Mouse (Mus musculus) hindbrain, embryonic 16.5 days (tissue): Measurements from ENCODE around the gene Snapc4. TPM values are rescaled to one million over a fixed set of nuclear protein-coding genes. Genes with fewer than 3 reads are reported as not detected.
A peak's percentile ranks its signal among the peaks of the same experiment; 100 is the strongest.

Experiments used
- ATAC-seq: fragments of 200-750 bp; cut with Nextera tagmentation; 2 replicates; pipeline ENCODE4 v1.8.0; 2017; ENCODE audit warnings: moderate TSS enrichment, moderate library complexity
- H3K27ac ChIP-seq: fragments of 300-500 bp; sonication (generic); 2 replicates; pipeline ENCODE4 v1.5.1; 2014; ENCODE audit warnings: low read depth, mild to moderate bottlenecking, control low read depth, low read length, moderate library complexity
- H3K27me3 ChIP-seq: fragments of 300-500 bp; sonication (generic); replicated peaks from 2 replicates; pipeline ENCODE4 v1.6.1; 2014; ENCODE audit warnings: low read length; ENCODE audit not compliant: control insufficient read depth, insufficient read depth
- H3K36me3 ChIP-seq: fragments of 300-500 bp; sonication (generic); 2 replicates; pipeline ENCODE4 v1.6.1; 2014; ENCODE audit warnings: mild to moderate bottlenecking, low read length, moderate library complexity, mixed read lengths; ENCODE audit not compliant: control insufficient read depth, insufficient read depth
- H3K4me1 ChIP-seq: fragments of 300-500 bp; sonication (generic); 2 replicates; pipeline ENCODE4 v1.6.1; 2014; ENCODE audit warnings: low read depth, low read length; ENCODE audit not compliant: control insufficient read depth, insufficient read depth
- H3K4me2 ChIP-seq: fragments of 300-500 bp; sonication (generic); 2 replicates; pipeline ENCODE4 v1.6.1; 2014; ENCODE audit warnings: mild to moderate bottlenecking, low read length, control low read depth, moderate library complexity
- H3K4me3 ChIP-seq: fragments of 300-500 bp; sonication (generic); 2 replicates; pipeline ENCODE4 v1.5.1; 2014; ENCODE audit warnings: mild to moderate bottlenecking, low read length, control low read depth, moderate library complexity
- H3K9ac ChIP-seq: fragments of 300-500 bp; sonication (generic); 2 replicates; pipeline ENCODE4 v1.6.1; 2014; ENCODE audit warnings: low read depth, mild to moderate bottlenecking, control low read depth, low read length, moderate library complexity
- H3K9me3 ChIP-seq: fragments of 300-500 bp; sonication (generic); 2 replicates; pipeline ENCODE4 v1.6.1; 2014; ENCODE audit warnings: mild to moderate bottlenecking, low read length, moderate library complexity; ENCODE audit not compliant: control insufficient read depth
- WGBS: fragments of 180-500 bp; shearing (Covaris S2); extraction: QIAGEN DNeasy Blood & Tissue Kit; methylation state at CpG from one replicate; pipeline ENCODE4 v1.1.7; 2014; 5-methylcytosine and 5-hydroxymethylcytosine counted together
- polyA plus RNA-seq: library from polyadenylated mRNA; unstranded; fragments of >200 nt; fragmentation: Nextera tagmentation; extraction: Ambion mirVana; gene quantifications from 2 replicates; pipeline ENCODE4 v1.2.1, GENCODE M21; 2015

The Snapc4 gene
- polyA plus RNA-seq, 1 experiment from 2014 or later, result 29.1 TPM

DNA sequence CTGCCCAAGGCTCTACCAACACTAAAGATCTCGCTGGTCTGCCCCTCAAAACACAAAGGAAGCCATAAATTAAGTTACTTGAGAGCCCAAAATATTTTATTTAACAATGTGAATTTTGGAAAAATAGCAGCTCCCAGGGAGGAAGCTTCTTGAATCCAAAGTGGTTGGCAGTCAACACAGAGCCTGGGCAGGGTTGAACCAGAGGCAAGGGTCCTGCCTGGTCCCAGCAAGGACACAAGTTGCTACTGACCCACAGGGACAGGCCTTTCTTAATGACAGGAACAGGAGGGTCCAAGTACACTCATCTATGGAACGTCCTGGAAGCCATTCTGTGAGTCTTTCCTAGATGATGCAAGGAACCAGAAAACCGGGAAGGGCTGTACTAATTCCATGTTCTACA is 28.9 kb upstream of the Snapc4 start:
- no peaks in the 10 kb centered on the region for H3K9me3 ChIP-seq
- peak overlapping the region; percentile 98 for H3K4me2 ChIP-seq
- H3K4me3 ChIP-seq, result peak overlapping the region; percentile 92
- WGBS, result 62% methylated on average over 3 of the region's 3 CpGs
- H3K27ac ChIP-seq, result no peak overlapping the region
- peak overlapping the region; percentile 97; the same call in 1 of the 2 replicates for H3K9ac ChIP-seq
- peaks cover 44% of the 10 kb centered on the region for H3K4me1 ChIP-seq
- ATAC-seq, result peak; percentile 22; the same call in 1 of the 2 replicates
- H3K27me3 ChIP-seq, result no peaks in the 10 kb centered on the region
- peaks cover 25% of the 10 kb centered on the region for H3K36me3 ChIP-seq

DNA sequence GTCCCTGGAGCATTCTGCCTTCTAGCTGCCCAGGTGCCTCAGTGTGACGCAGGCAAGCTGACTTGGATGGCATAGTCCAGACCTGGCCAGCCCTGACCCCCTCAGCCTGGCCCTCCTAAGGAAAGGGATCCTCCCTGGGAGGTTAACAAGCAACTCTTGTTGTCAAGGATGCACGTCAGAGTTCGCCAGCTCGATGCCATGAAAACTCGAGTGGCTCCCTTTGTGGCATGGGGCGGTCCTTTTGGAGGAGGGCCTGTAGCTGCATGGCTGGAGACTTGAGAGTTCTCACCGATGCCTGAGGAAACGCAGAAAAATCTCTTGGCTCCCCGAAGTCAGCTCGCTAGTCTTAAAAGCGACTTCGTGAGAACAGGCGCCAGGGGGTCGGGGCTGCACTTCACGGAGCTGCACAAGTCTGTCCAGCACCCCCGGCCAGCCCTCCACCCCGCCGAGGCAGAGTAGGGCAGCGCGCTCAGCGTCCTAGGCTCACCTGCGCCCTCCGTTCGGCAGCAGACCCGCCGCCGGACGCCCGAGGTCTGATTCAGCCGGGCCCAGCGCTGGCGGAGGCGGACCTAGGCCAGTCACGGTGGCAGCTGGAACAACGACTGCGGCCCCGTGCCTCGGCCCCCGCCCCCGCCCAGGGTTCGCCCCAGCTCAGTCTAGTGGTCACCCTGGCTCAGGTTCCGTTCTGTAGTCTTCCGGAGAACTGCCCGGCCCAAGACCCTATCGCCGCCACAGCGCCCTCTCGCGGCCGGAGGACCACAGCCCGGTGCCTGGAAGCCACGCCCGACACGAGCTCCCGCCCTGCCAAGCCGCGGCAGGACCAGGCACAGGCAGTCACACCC is 28.3 kb upstream of the Snapc4 start, which contains the start of gene Inpp5e:
Inpp5e (minus strand) TSS at position 689 of the 842 bp plus-strand sequence.
- peak within 1 kb of the TSS; percentile 92 for H3K4me3 ChIP-seq
- H3K4me1 ChIP-seq, result peaks cover 44% of the 10 kb centered on the region
- peak within 1 kb of the TSS; percentile 84 for H3K27ac ChIP-seq
- H3K36me3 ChIP-seq, result peaks cover 21% of the 10 kb centered on the region
- 1% methylated on average over 45 of the region's 57 CpGs for WGBS
- H3K9me3 ChIP-seq, result no peaks in the 10 kb centered on the region
- H3K4me2 ChIP-seq, result peak within 1 kb of the TSS; percentile 98
- no peaks in the 10 kb centered on the region for H3K27me3 ChIP-seq
- peak; percentile 95 for ATAC-seq
- H3K9ac ChIP-seq, result peak within 1 kb of the TSS; percentile 97

DNA sequence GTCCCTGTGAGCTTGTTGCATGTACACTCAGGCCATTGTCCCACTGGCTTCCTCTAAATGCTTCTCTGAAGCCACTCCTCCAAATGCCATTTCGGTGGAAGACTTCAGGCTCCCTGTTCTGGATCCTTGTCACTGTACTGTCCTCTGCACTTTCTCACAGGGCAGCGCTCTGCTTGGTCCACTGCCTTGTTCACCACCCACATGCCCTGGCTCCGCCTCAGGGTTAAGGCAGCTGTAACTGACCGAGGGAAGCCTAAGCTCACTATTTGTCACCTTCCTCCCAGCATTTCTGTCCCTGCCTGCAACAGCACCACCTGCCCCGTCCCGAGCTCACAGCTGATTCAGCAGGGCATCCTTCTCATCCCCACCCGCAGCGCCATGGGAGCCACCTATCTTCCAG is 22.9 kb upstream of the Snapc4 start:
- H3K4me1 ChIP-seq, result peaks cover 38% of the 10 kb centered on the region
- WGBS, result 81% methylated on average over 8 of the region's 8 CpGs

DNA sequence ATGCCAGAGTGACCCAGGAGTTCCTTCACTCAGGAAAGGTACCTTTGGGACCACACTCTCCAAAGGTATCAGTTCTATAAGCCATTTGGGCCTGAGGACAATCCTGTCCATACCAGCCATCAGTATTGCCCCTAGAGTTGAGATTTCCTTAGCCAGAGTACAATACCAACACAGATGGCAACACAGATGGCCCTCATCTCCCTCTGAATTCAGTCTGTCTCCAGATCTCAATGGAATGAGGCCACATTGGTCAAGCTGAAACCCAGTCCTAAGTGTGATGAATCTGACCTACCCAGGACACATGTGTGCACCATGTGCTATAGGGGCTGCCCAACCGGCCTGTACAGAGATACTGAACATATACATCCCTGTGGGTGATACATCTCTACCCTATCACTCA is 21.8 kb upstream of the Snapc4 start:
- Histone ChIP-seq H3K4me3 (no peak overlapping the region), H3K27ac (no peak overlapping the region), H3K27me3 (no peaks in the 10 kb centered on the region), H3K9ac (no peak overlapping the region), H3K9me3 (no peaks in the 10 kb centered on the region), H3K4me2 (no peak overlapping the region), H3K4me1 (peaks cover 27% of the 10 kb centered on the region), H3K36me3 (peaks cover 34% of the 10 kb centered on the region)
- 86% methylated on average over 1 of the region's 1 CpGs for WGBS
- ATAC-seq, result no peak

More for the DNA sequence above, 22.9 kb upstream of the Snapc4 start:
- no peaks in the 10 kb centered on the region for H3K9me3 ChIP-seq
- H3K4me2 ChIP-seq, result no peak overlapping the region
- no peaks in the 10 kb centered on the region for H3K27me3 ChIP-seq
- H3K9ac ChIP-seq, result no peak overlapping the region
- H3K36me3 ChIP-seq, result peaks cover 27% of the 10 kb centered on the region
- H3K4me3 ChIP-seq, result no peak overlapping the region
- no peak overlapping the region for H3K27ac ChIP-seq
- ATAC-seq, result no peak

DNA sequence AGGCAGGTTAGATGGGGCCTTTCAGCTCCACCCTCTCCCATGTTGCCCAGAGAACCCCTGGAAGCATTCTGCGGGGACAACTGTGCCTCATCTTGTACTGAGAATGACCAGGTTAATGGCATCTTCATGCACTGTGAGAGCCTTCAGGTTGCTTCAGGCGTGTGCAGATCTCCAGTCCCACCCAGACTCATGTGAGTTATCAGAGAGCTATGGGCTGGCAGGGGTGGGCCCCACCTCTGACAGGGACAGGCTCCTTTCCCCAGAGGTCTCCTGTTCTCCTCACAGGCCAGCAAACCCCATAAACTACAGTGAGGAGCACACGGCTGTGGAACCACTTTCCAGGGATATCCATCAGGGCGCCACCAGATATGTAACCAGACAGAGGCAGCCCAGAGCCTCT is 20.6 kb upstream of the Snapc4 start:
- no peak overlapping the region for H3K9ac ChIP-seq
- 91% methylated on average over 4 of the region's 4 CpGs for WGBS

DNA sequence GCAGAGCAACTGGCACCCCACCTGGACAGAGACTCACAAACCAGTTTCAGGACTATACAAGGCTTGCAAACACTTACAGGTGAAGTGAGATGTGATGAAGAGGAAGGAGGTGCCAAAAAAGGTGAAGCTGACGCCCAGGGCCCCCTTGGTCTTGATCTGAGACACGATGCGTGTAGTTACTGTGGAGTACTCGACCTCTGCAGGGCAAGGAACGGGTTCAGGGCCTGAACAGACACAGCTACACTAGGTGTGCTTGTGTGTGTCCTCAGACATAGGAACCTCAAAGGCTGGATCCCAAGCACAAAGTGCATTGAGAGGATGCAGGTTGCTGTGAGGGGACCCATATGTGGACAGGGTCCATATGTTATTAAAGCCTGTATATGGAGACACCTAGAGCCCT is 19.8 kb upstream of the Snapc4 start:
- H3K27me3 ChIP-seq, result no peaks in the 10 kb centered on the region
- 90% methylated on average over 5 of the region's 5 CpGs for WGBS
- peaks cover 8% of the 10 kb centered on the region for H3K4me1 ChIP-seq
- no peak overlapping the region for H3K4me3 ChIP-seq
- no peak for ATAC-seq
- no peak overlapping the region for H3K27ac ChIP-seq
- no peaks in the 10 kb centered on the region for H3K9me3 ChIP-seq
- peaks cover 48% of the 10 kb centered on the region for H3K36me3 ChIP-seq
- no peak overlapping the region for H3K4me2 ChIP-seq
- no peak overlapping the region for H3K9ac ChIP-seq

More for the DNA sequence above, 20.6 kb upstream of the Snapc4 start:
- Histone ChIP-seq H3K4me3 (no peak overlapping the region), H3K27me3 (no peaks in the 10 kb centered on the region), H3K36me3 (peaks cover 41% of the 10 kb centered on the region), H3K9me3 (no peaks in the 10 kb centered on the region), H3K4me1 (peaks cover 15% of the 10 kb centered on the region), H3K4me2 (no peak overlapping the region), H3K27ac (no peak overlapping the region)
- ATAC-seq, result no peak

DNA sequence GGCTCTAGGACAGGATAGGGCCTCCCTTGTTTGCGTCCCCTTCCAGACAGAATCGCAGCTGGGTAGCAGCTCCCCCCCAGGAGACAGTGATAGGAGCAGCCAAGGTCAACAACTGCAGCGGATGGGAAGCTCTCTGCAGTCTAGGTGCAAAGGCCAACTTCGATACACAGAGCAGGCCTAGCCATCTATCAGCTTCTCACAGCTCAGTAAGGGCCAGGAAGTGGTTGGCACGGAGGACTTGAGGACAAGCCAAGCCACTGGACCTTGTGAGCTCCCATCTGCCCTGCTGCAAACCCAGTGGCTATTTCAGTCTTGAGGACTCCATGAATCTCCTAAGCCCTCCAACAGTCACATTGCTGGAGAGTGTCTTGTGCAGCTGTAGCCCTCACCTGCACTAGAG is 19.2 kb upstream of the Snapc4 start:
- Histone ChIP-seq H3K9me3 (no peaks in the 10 kb centered on the region), H3K27me3 (no peaks in the 10 kb centered on the region), H3K4me2 (no peak overlapping the region), H3K4me1 (peaks cover 1% of the 10 kb centered on the region; the same call in 1 of the 2 replicates), H3K36me3 (peaks cover 54% of the 10 kb centered on the region), H3K9ac (no peak overlapping the region), H3K27ac (no peak overlapping the region), H3K4me3 (no peak overlapping the region)
- 88% methylated on average over 5 of the region's 5 CpGs for WGBS
- ATAC-seq, result no peak

DNA sequence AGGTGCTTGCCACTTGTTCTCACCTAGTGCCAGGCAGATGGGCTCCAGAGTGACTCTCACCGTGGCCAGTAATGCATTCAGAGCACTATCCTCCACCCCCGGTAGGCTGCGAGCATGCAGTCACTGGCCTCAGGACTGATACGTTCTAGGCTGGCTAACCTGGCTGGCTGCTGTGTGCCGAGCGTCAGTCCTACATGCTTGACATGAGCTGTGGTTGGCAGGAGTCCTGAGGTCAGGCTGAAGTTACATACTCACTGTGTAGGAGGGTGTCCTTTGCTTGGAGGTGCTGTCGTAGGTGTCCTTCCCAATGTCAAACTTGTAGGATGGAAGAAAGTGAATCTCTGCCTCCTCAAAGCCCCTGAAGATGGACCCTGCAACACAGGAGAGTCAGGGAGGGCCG is 18.5 kb upstream of the Snapc4 start:
- H3K27me3 ChIP-seq, result no peaks in the 10 kb centered on the region
- H3K4me3 ChIP-seq, result no peak overlapping the region
- H3K36me3 ChIP-seq, result peaks cover 59% of the 10 kb centered on the region
- 92% methylated on average over 8 of the region's 8 CpGs for WGBS
- H3K4me1 ChIP-seq, result no peaks in the 10 kb centered on the region
- no peak for ATAC-seq
- no peak overlapping the region for H3K4me2 ChIP-seq
- H3K27ac ChIP-seq, result no peak overlapping the region
- no peak overlapping the region for H3K9ac ChIP-seq
- no peaks in the 10 kb centered on the region for H3K9me3 ChIP-seq

DNA sequence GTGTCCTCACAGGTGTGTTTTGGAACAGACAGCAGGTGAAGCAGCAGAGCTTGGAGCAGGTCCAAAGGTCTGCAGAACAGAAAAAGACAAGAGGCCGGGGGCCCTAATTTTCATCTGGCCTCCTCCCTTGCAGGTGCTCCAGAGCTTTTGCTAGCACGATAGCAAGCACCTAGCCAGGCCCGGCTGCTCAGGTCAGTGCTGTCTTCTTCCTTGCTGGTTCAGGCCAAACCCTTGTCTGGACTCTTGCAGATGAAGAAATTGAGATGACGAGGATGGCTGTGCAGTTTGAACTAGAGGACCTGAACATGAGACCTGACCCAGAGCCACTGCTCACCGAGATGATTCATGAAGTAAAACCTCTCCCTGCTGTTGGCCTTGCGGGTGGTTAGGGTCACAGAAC is 11.2 kb upstream of the Snapc4 start:
- no peaks in the 10 kb centered on the region for H3K9me3 ChIP-seq
- WGBS, result 91% methylated on average over 6 of the region's 6 CpGs
- peaks cover 22% of the 10 kb centered on the region for H3K4me1 ChIP-seq
- peaks cover 64% of the 10 kb centered on the region for H3K36me3 ChIP-seq
- no peak overlapping the region for H3K4me3 ChIP-seq
- H3K27me3 ChIP-seq, result no peaks in the 10 kb centered on the region
- no peak overlapping the region for H3K4me2 ChIP-seq
- no peak overlapping the region for H3K9ac ChIP-seq
- no peak overlapping the region for H3K27ac ChIP-seq
- no peak for ATAC-seq
